Mouse (Mus musculus): ENCODE data around the gene Lrrfip2.

DNA sequence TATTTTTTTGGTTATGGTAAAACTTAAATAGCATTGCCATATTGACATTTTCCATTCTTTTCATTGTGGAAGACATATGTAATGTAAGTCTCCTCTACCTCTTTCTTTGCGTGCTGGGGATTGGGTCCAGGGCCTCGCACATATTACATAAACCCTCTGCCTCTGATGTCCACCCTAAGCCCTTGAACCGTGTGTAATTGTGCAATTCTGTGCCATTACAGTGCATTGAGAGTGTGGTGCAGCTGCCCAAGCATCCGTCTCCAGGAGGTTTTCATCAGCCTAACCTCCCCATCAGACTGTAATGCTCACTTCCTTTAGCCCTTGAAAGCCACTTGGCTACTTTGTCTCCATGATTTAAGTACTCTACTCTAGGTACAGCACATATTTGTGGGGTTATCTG, 7.0 kb downstream of the Lrrfip2 start:
- TF ChIP-seq CTCF (IDR thresholded peaks at IDR 0.05; ENCODE audit: borderline replicate concordance, insufficient read depth, low read length): no peak
- no peak for TF ChIP-seq POLR2A (IDR thresholded peaks at IDR 0.05; ENCODE audit: low read depth, low read length)

All from embryonic fibroblast, embryonic 13.5 days (primary cell).